ENCODE assay signal across 9 mouse cellular contexts in the genomic region with DNA sequence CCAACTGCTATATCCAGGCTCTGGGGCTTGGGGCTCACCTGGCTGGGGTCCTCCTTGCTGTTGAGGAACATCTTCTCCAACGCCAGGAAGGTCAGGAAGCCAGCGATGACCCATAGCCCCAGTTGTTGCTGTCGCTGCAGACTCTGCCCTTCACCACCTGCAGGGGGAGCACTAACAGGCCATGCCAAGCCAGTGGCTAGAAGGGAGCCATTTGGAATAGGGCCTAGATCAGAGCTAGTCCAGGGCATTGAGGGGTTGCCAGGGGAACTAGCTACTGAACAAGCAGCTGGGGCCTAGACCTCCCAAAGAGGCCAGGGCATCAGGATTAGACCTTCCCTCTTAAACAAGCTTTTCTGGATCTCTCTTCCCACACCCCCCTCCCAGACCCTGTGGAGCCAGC. TPM values are rescaled to one million over a fixed set of nuclear protein-coding genes. Genes with fewer than 3 reads are reported as not detected.
A peak's percentile ranks its signal among the peaks of the same experiment; 100 is the strongest.
DNase-seq lines count a peak whose midpoint lies in the region; ATAC-seq and TF ChIP-seq lines count a peak whose summit lies in the region.
"Had no signal": no experiment of that assay in that cellular context is flagged by ENCODE, and none has a peak within 500 bp of the region (broad histone marks: within the 10 kb centered on the region; RNA-seq: fewer than 3 reads in every experiment).

No protein-coding gene starts in this region.

- no peak for ATAC-seq in forebrain, postnatal 0 days
- no peak for ATAC-seq in forebrain, embryonic 13.5 days

- no peaks in the 10 kb centered on the region for H3K27me3 ChIP-seq in forebrain, postnatal 0 days (ENCODE audit: insufficient read depth, low read length)
- no peaks in the 10 kb centered on the region for H3K27me3 ChIP-seq in forebrain, embryonic 13.5 days

- no peak overlapping the region for H3K4me3 ChIP-seq in forebrain, postnatal 0 days (ENCODE audit: low read depth, low read length)
- no peak overlapping the region for H3K4me3 ChIP-seq in forebrain, embryonic 13.5 days

- 56% methylated on average over 3 of the region's 3 CpGs for WGBS in forebrain, postnatal 0 days
- 34% methylated on average over 3 of the region's 3 CpGs for WGBS in forebrain, embryonic 13.5 days

- H3K9me3 ChIP-seq in forebrain, postnatal 0 days (ENCODE audit: low read length): no peaks in the 10 kb centered on the region
- H3K9me3 ChIP-seq in forebrain, embryonic 13.5 days (replicated peaks): no peaks in the 10 kb centered on the region

- peaks cover 37% of the 10 kb centered on the region for H3K36me3 ChIP-seq in forebrain, postnatal 0 days (ENCODE audit: insufficient read depth)
- peaks cover 60% of the 10 kb centered on the region for H3K36me3 ChIP-seq in forebrain, embryonic 13.5 days (ENCODE audit: poor library complexity, severe bottlenecking)

- no peak overlapping the region for H3K9ac ChIP-seq in forebrain, postnatal 0 days
- no peak overlapping the region for H3K9ac ChIP-seq in forebrain, embryonic 13.5 days

- H3K4me1 ChIP-seq in forebrain, postnatal 0 days (ENCODE audit: insufficient read depth): peaks cover 12% of the 10 kb centered on the region
- peaks cover 22% of the 10 kb centered on the region for H3K4me1 ChIP-seq in forebrain, embryonic 13.5 days

- peak; percentile 34 for DNase-seq in forebrain, postnatal 0 days
- peak; percentile 44 for DNase-seq in right cerebral cortex, postnatal 4 days
- DNase-seq in right cerebral cortex, adult 18-20 months: no peak
- DNase-seq in cerebellum, postnatal 10 days: peak; percentile 80 to 84
- peak; percentile 67 to 71 for DNase-seq in kidney, postnatal 4 days
- DNase-seq in retina, embryonic 14.5 days (ENCODE audit: low spot score): peak; percentile 68
- DNase-seq in ovary, postnatal 36 days (ENCODE audit: low spot score): no peak

- peak; percentile 70 for TF ChIP-seq CTCF in forebrain, postnatal 0 days (IDR thresholded peaks at IDR 0.05; ENCODE audit: low read depth)

- H3K27ac ChIP-seq in forebrain, postnatal 0 days (ENCODE audit: low read depth, low read length): no peak overlapping the region
- H3K27ac ChIP-seq in forebrain, embryonic 13.5 days: no peak overlapping the region
- H3K27ac ChIP-seq: macrophage had no signal

- H3K4me2 ChIP-seq in forebrain, postnatal 0 days (ENCODE audit: low read depth): no peak overlapping the region
- no peak overlapping the region for H3K4me2 ChIP-seq in forebrain, embryonic 13.5 days

RNA-seq across cellular contexts. Expression of a gene that starts 4.7 kb away (rescaled TPM):
- 25.5 and 26.8 TPM in 2 replicates for total RNA-seq in forebrain, postnatal 0 days (2014; rRNA removed)
- 19.7 and 22.3 TPM in 2 replicates for polyA plus RNA-seq in forebrain, postnatal 0 days (2015; fragmentation: Nextera tagmentation; extraction: Ambion mirVana)
- 19.7 and 21.0 TPM in 2 replicates for polyA plus RNA-seq in forebrain, embryonic 13.5 days (2015; fragmentation: Nextera tagmentation; extraction: Ambion mirVana)

RNA-seq across cellular contexts. Expression of a gene that starts 11.7 kb away (rescaled TPM):
- total RNA-seq in forebrain, postnatal 0 days (2014; rRNA removed): 184 and 255 TPM in 2 replicates
- polyA plus RNA-seq in forebrain, postnatal 0 days (2015; fragmentation: Nextera tagmentation; extraction: Ambion mirVana): 242 and 253 TPM in 2 replicates
- 276 and 277 TPM in 2 replicates for polyA plus RNA-seq in forebrain, embryonic 13.5 days (2015; fragmentation: Nextera tagmentation; extraction: Ambion mirVana)

RNA-seq across cellular contexts. Expression of a gene that starts 16.6 kb away (rescaled TPM):
- 2.2 and 3.9 TPM in 2 replicates for total RNA-seq in forebrain, postnatal 0 days (2014; rRNA removed)
- polyA plus RNA-seq in forebrain, postnatal 0 days (2015; fragmentation: Nextera tagmentation; extraction: Ambion mirVana): 4.7 and 5.1 TPM in 2 replicates
- polyA plus RNA-seq in forebrain, embryonic 13.5 days (2015; fragmentation: Nextera tagmentation; extraction: Ambion mirVana): 2.5 and 2.8 TPM in 2 replicates

RNA-seq across cellular contexts. Expression of a gene that starts 30.1 kb away (rescaled TPM):
- total RNA-seq in forebrain, postnatal 0 days (2014; rRNA removed): 0.38 and 1.2 TPM in 2 replicates
- 0.93 and 1.1 TPM in 2 replicates for polyA plus RNA-seq in forebrain, postnatal 0 days (2015; fragmentation: Nextera tagmentation; extraction: Ambion mirVana)
- polyA plus RNA-seq in forebrain, embryonic 13.5 days (2015; fragmentation: Nextera tagmentation; extraction: Ambion mirVana): 0.72 and 1.8 TPM in 2 replicates

RNA-seq across cellular contexts. Expression of a gene that starts 52.4 kb away (rescaled TPM):
- total RNA-seq in forebrain, postnatal 0 days (2014; rRNA removed): 0.38 TPM in 1 of 2 replicates, not detected in the other
- 0.04 TPM in 1 of 2 replicates, not detected in the other for polyA plus RNA-seq in forebrain, postnatal 0 days (2015; fragmentation: Nextera tagmentation; extraction: Ambion mirVana)
- 0.23 TPM in 1 of 2 replicates, not detected in the other for polyA plus RNA-seq in forebrain, embryonic 13.5 days (2015; fragmentation: Nextera tagmentation; extraction: Ambion mirVana)

Comparison
In these comparisons a context has a peak if more than half of its experiments do, and no peak if none do; other contexts are left out.
1. DNase-seq: peak in forebrain, postnatal 0 days (single experiment), right cerebral cortex, postnatal 4 days (single experiment), cerebellum, postnatal 10 days (2 of 2), kidney, postnatal 4 days (2 of 2) and retina, embryonic 14.5 days (single experiment); none in right cerebral cortex, adult 18-20 months (single experiment) and ovary, postnatal 36 days (single experiment).